Mouse (Mus musculus) layer of hippocampus, adult 6 months (tissue): ENCODE results near the gene Hmx3. TPM values are rescaled to one million over a fixed set of nuclear protein-coding genes. Genes with fewer than 3 reads are reported as not detected.

Experiments
- long read RNA-seq, 2 experiments: library from polyadenylated mRNA; unstranded; transcript quantifications; one replicate each; pipeline ENCODE4 v2.0.0; 2019 to 2020
- polyA plus RNA-seq: library from polyadenylated mRNA; unstranded; fragments of <200 nt; fragmentation: Nextera tagmentation; gene quantifications from 2 replicates; pipeline ENCODE4 v1.2.3, GENCODE M21; 2021

Gene Hmx3
- not detected in 2 replicates for polyA plus RNA-seq
- long read RNA-seq, experiment 1 = 0 reads
- long read RNA-seq, experiment 2 = 0 reads

DNA sequence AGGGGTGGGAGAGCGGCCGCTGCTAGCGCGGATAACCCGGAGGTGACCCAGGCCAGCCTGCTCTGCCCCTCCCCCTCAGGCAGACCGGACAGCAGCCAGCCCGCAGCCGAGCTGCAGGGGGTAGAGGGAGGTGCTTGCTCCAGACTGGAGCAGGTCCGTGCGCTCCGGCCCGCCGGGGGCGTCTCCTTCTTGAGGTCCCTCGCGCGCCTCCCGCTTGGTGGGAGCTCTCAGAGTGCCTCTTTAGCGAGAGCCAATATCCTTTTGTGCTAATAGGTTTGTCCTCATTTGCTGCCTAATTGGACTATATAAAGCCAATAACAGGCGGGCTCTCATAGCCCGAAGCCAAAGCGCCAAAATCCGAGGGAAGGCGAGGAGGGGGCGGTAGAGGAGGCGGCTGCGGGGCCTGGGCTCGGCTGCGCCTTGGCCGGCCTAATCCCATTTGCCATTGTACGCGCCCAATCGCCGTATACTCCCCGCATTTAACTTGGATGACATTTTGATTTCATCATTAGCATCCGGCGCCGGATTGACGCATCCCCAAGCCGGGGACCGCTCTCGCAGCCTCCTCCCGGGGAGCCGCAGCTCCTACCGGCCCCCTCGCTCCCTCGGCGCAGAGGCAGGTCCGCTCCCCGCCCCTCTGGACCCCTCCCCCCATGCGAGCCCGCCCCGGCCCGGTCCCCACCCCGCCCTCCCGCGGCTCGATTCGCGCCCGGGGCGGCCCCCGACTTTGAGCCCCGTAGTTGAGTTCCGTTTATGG is at the start of gene Hmx3:
Gene Hmx3, plus strand, starts transcription at position 753 of the 757 bp plus-strand sequence.

DNA sequence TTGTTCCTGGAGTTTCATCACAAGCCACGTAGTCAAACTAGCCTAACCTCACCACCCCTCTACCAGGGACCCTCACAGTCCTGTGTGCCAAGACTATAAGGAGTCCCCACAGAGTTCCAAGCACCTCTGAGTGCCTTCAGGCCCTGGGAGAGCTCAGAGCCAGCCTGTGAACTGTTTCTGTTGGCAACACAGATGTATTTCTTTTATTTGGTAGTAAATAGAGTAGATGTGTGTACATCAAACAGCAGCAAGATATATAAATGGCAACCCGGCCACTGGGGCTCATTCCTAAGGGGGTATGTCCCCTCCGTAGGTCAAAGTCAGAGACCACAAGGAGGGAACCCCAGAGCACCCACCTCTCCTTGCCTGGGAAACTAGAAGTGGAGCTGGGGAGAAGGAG is 5.8 kb downstream of the Hmx3 start, which contains the start of gene Hmx2:
Gene Hmx2, plus strand, starts transcription at position 301 of the 400 bp plus-strand sequence.

DNA sequence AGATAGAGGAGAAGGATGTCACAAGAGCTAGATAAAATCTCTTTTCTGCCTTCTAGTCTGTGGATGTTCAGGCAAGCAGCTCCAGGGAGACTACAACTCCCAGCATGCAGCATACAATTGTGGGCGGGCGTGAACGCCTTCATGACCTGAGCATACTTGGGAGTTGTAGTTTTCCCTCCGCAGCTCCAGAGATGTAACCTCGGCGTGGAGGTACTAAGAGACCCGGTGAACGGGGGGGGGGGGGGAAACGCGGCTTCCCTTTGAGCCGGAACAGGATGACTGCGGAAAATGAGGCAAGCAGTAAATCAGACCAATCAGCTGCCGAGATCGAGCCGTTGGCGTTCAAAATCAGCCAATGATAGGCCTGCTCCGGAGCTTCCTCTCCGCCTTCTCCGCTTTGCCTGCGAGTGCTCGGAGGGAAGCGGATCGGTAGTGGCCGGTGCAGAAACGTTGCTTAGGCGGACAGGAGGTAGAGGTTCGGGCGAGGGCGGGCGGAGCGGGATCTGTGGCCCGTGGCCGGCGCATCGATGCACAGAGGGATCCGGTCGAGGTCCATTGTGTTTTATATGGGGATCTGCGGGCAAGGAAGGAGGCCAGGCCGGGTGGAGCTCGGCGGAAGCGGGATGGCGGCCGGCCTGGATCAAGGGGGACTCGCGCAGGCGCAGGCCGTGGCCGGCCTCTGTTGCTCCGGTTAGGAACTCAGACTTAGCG is 17.5 kb downstream of the Hmx3 start, which contains the start of gene Bub3:
Gene Bub3, plus strand, starts transcription at position 237 of the 711 bp plus-strand sequence.

Other genes with a start within 250 kb of the Hmx3 start
- 0.11 TPM in 2 replicates for gene Cuzd1, start 220.6 kb upstream of the Hmx3 start, polyA plus RNA-seq
- not detected in 2 replicates for gene Fam24b, start 213.4 kb upstream of the Hmx3 start, polyA plus RNA-seq
- 0.21 TPM in 1 of 2 replicates, not detected in the other for gene Fam24a, start 209.0 kb upstream of the Hmx3 start, polyA plus RNA-seq
- gene 2310057M21Rik, start 180.1 kb upstream of the Hmx3 start, polyA plus RNA-seq = 21.3 and 21.7 TPM in 2 replicates
- 44.6 and 53.0 TPM in 2 replicates for gene Pstk, start 171.7 kb upstream of the Hmx3 start, polyA plus RNA-seq
- 11.6 and 13.0 TPM in 2 replicates for gene Ikzf5, start 132.3 kb upstream of the Hmx3 start, polyA plus RNA-seq
- gene Acadsb, start 132.3 kb upstream of the Hmx3 start, polyA plus RNA-seq = 45.5 and 49.5 TPM in 2 replicates
- gene Hmx2, start 5.9 kb downstream of the Hmx3 start, polyA plus RNA-seq = not detected in 2 replicates
- gene Bub3, start 17.4 kb downstream of the Hmx3 start, polyA plus RNA-seq = 125 and 136 TPM in 2 replicates